Mouse (Mus musculus): ENCODE data around the gene Ccdc73.

DNA sequence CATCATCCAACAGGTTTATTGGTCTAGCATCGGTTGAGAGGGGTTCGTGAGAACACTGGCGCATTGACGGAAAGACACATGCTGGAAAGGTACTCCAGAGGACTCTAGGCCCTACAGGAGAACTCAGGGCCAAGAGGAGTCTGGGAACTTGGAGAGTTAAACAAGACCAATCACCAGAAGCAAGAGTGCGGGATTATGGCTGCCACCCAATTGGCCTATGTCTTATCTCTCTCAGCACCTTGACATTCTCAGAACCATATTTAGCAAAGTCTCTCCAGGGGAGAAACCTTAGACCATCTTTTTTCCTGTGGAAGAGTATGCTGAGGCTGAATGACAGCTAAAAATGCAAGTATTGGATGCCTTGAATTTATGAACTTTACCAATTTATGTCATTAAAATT, 171.3 kb downstream of the Ccdc73 start:
- no peak for TF ChIP-seq CTCF (conservative IDR thresholded peaks at IDR 0.05; ENCODE audit: insufficient read depth, insufficient read length, low read depth, low read length)
- no peak for TF ChIP-seq POLR2A (IDR thresholded peaks at IDR 0.05; ENCODE audit: low read depth, low read length)
